Mouse (Mus musculus): ENCODE measurements at regions not wholly inside any gene's neighbourhood (a gene's known extent, or its start where the extent isn't known, plus 50 kb on each side); places are given as distances from the start of the nearest gene placed in this dataset.
A peak's percentile ranks its signal among the peaks of the same experiment; 100 is the strongest.

GRCm38 (mm10) chr13:72023666-72024065 is 60.1 kb upstream of the Irx1 start:
- no peak for DNase-seq

DNA sequence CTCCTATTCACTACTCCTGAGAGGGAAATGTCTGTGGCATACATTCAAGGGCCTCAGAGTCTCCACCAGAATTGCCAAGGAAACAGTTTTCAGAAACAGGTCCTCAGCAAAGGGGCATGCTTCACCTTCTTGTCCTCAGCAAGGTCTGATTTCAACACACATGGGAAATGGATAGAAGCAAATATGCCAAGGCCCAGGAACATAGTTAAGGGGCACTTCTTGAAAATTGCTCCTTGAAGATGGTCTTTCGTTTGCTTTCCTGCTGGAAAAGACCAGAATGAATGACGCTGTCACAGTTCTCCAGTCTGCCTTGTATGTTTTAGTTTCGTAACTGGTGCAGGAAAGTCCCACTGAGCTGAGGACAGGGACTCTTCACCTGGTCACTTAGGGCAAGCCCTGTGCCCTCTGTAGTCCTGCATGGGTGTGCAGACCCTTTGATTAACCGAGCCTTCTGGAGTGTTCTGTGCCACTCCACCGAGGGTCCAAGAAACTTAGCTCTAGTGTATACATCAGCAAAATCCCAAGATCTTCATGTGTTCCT is 80.5 kb upstream of the Irx1 start:
- DNase-seq = peak; percentile 15

DNA sequence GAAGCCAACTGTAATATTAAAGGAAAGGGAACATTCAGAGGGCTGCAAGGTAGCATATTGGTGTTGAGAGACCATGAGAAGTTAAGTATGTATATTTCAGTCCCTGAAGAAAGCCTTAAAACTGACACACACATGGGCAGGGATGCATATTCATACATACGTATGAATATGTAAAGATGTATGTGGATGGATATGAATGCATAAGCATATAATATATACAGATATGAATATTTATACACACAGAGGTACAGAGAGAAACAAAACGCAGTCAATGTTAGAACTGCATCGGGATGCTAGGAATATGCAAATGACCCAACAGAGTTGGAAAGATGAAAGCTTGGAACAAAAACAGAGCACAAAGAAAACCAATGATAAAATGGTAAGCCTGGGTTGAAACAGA is 92.9 kb upstream of the Irx1 start:
- DNase-seq = no peak

- peak; percentile 0 for DNase-seq
These were observed 98.1 kb upstream of the Irx1 start for GRCm38 (mm10) chr13:72061659-72062058.

GRCm38 (mm10) chr13:72063278-72063761 is 99.8 kb upstream of the Irx1 start:
- no peak for DNase-seq

DNA sequence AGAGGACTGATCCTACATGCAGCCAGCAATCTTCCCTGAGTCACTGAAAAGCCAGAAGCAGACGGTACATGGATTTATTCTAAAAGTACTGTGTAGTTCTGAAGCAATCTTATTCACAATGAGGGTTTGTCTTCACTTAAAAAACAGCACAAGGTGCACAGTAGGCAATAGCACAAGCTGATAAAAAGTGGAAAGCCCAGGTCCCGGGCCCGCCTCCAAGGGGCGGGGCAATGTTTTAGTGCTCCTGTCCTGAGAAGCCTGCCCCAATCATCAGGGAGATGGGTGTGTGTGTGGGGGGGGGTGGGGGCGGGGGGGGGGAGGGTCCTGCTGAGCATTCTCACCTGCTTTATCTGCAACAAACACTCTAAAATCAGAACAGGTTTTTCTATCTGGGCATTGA is 133.1 kb upstream of the Irx1 start:
- peak; percentile 13 for DNase-seq

- DNase-seq = no peak
These were observed 133.7 kb upstream of the Irx1 start for GRCm38 (mm10) chr13:72097268-72097667.

DNA sequence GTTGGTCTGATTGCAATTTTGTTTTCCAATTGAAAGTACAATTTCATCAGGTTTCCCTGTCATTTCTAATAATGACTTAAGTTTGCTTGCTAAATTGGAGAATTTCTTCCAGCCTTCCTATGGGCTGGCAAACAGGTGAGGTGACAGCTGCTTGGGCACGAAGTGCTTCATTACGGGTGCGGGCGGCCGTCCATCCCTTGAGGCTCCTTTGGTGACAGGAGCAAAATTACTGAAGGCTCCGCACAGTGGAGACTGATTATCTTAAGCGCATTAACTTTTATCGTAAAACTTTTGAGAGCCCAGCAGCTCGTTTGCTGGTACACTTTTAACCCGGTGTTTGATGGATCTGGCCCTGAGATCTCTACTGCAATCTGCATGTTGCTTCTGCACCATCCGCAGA is 134.3 kb upstream of the Irx1 start:
- DNase-seq = no peak

GRCm38 (mm10) chr13:72100741-72101140 is 137.2 kb upstream of the Irx1 start:
- DNase-seq = no peak

- DNase-seq = no peak
These were observed 145.1 kb upstream of the Irx1 start for GRCm38 (mm10) chr13:72108666-72109065.

DNA sequence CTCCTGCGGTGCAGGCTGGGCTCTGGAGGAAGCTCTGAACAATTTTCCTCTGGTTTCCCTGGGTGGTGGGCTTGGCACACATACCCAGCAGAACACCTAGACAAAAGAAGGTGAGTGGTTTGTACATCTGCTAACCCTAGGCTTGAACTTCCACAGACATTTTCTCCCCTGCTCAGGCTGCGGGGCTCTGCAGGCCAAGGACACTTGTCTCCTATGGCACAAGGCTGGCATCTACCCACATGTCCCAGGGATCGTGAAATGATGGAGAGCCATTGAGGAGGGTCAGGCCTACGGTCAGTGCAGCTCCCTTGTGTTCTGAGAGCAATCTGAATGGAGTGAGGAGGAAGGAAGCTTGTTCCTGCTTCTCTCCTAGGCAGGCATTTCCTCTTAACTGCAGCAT is 150.4 kb upstream of the Irx1 start:
- no peak for DNase-seq

GRCm38 (mm10) chr13:72114776-72115663 is 151.5 kb upstream of the Irx1 start:
- DNase-seq = no peak

DNA sequence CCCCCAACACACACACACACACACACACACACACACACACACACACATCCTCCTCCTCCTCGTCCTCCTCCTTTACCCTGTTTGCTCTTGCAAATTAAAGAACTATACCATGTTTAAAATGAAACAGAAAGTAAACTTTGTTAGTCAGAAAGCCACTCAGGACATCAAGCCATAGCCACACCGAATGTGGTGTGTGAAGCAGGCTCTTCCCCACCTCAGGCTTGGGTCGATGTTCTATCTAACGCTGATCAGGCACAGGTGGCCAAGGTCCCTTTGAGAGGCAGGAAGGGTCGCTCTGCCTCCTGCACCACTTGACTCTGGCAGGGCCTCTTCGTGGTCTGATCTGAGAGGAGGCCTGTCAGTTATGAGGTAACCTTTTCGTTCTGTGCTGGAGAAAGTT is 156.9 kb upstream of the Irx1 start:
- DNase-seq = no peak

DNA sequence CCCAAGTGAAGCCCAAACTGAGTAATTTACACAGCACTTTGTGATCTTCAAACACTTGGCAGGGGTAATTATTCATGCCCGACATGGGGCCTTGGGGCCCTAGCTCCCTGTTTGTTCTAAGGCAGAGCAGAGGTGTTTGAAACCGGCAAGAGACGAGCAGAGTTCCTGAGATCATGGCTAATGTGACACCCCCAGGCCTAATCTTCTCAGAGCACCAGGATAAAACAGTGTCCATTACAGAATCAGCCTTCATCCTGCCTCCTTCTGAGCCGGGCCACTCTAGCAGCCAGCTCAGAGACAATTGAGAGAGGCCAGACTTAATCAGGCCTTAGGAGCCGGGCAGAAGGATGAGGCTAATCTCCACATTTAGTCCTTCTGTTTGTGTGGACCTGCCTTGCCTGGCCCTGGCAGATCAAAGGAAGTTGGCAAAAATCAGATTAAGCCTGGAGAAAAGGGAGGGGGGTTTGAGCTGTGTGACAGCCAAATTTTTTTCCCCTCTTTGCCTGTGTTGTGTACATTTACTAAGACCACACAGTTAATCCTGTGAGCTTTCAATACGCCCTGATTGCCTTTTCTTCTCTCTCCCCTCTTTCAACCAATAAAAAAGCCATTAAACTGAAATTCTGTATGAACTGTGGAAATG is 157.5 kb upstream of the Irx1 start:
- DNase-seq = no peak

- DNase-seq = no peak
These were observed 158.2 kb upstream of the Irx1 start for GRCm38 (mm10) chr13:72121554-72122229.

DNA sequence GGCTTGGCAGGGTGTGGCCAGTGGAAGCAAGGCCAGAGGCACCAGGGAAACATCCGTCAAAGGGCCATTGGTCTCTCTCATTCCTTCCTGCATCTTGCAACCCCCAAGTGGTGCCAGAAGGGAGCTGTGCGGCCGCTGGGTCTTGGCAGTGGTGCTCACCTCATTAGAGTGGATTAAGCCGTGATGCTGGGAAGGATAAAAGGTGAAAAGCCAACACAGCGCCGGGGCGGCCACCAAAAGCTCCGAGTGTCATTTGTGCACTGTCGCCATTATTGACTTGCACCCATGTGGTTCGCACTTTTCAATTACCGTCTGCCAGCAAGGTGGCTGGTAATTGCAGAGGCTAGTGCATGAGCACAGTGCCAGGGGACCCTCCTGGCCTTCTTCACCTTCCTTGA is 158.7 kb upstream of the Irx1 start:
- DNase-seq = no peak

- DNase-seq = no peak
These were observed 164.8 kb upstream of the Irx1 start for GRCm38 (mm10) chr13:72128306-72128705.

- no peak for DNase-seq
These were observed 167.8 kb upstream of the Irx1 start for GRCm38 (mm10) chr13:72131341-72131740.

DNA sequence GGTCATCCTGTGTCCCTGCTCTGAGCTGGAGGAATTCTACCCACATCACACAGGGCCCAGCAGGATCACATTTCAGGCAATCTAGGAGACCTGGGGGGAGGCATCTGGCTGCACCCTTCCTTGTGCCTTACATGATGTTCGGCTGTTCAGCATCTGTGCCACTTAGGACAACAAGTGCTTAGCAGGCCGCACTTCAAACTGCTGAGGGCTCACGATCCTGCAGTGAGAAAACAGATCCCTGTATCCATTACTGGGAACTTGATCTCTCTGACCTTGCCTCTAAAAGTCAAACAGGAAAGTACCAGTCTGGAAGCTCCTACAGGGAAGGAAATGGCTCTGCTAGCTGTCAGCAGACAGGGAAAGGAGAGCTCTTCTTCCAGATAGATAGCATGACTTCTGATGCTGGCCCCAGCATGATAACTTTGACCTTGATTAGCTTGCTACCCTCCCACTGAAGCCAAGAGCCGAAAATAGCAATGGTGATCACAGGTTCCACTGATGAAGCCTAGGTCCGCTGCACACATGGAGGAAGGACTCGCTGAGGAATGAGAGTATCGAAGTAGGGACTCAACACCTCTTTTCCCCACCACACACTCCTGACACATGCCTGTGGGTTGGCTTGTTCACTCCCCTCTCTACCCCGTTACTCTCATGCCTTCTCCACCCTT is 170.7 kb upstream of the Irx1 start:
- no peak for DNase-seq

GRCm38 (mm10) chr13:72166225-72166624 is 202.7 kb upstream of the Irx1 start:
- DNase-seq = peak; percentile 32

GRCm38 (mm10) chr13:72167434-72167833 is 203.9 kb upstream of the Irx1 start:
- no peak for DNase-seq

DNA sequence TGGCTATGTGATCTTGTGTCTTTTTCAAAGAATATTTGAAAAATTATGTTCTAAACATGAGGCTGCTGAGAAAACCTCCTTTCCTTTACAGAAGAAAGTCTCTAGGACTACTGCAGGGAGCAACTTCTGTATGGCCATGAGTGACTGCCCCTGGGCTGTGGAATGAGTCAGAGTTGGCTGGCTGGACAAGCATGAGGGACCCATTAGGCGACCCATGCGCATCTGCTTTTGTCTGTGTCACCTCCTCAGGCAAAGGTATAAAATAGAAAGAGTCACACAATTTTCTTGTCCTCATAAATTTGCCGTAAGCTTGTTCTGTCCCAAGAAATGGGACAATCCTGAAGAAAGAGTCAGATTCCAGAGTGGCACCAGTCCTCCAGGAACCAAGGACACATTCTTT is 220.1 kb upstream of the Irx1 start:
- no peak for DNase-seq

Data from lung, postnatal 10 days (tissue).